Mouse (Mus musculus) urinary bladder, adult 2 months (tissue): ENCODE measurements around the gene Spink2. TPM values are rescaled to one million over a fixed set of nuclear protein-coding genes. Genes with fewer than 3 reads are reported as not detected.
"Not testable (repeated sequence)": the region's sequence is repeated elsewhere in the genome, so short reads cannot be mapped to it uniquely, and the experiment has no call there.

Experiments
- DNase-seq: peaks from one replicate; pipeline ENCODE4 v3.0.0; 2022; ENCODE audit warnings: low spot score
- polyA plus RNA-seq: library from polyadenylated mRNA; depleted of rRNA; stranded (reverse); fragments of >200 nt; gene quantifications from 2 replicates; pipeline ENCODE4 v1.2.3, GENCODE M21; 2012

Gene Spink2
- polyA plus RNA-seq, 1 experiment, result 1.7 TPM

GRCm38 (mm10) chr5:77193951-77194350 is 17.3 kb downstream of the Spink2 start:
- DNase-seq, result no peak

GRCm38 (mm10) chr5:77193266-77193665 is 18.0 kb downstream of the Spink2 start:
- DNase-seq, result no peak

GRCm38 (mm10) chr5:77191631-77192030 is 19.6 kb downstream of the Spink2 start:
- DNase-seq, result no peak

GRCm38 (mm10) chr5:77191106-77191505 is 20.2 kb downstream of the Spink2 start:
- DNase-seq, result no peak

- DNase-seq, result no peak
These were observed 22.5 kb downstream of the Spink2 start for GRCm38 (mm10) chr5:77188738-77189137.

- DNase-seq, result no peak
These were observed 25.9 kb downstream of the Spink2 start for GRCm38 (mm10) chr5:77185351-77185750.

GRCm38 (mm10) chr5:77183876-77184275 is 27.4 kb downstream of the Spink2 start:
- not testable (repeated sequence) for DNase-seq

GRCm38 (mm10) chr5:77183338-77183737 is 27.9 kb downstream of the Spink2 start:
- no peak for DNase-seq

GRCm38 (mm10) chr5:77181508-77181907 is 29.8 kb downstream of the Spink2 start:
- no peak for DNase-seq

GRCm38 (mm10) chr5:77178976-77179375 is 32.3 kb downstream of the Spink2 start:
- DNase-seq, result no peak

GRCm38 (mm10) chr5:77178008-77178407 is 33.3 kb downstream of the Spink2 start:
- no peak for DNase-seq

- DNase-seq, result no peak
These were observed 36.5 kb downstream of the Spink2 start for GRCm38 (mm10) chr5:77174779-77175178.

- DNase-seq, result no peak
These were observed 40.7 kb downstream of the Spink2 start for GRCm38 (mm10) chr5:77170593-77170992.

GRCm38 (mm10) chr5:77167306-77167945 is 43.8 kb downstream of the Spink2 start:
- no peak for DNase-seq

- DNase-seq, result no peak
These were observed 45.3 kb downstream of the Spink2 start for GRCm38 (mm10) chr5:77165703-77166625.

- DNase-seq, result no peak
These were observed 47.7 kb downstream of the Spink2 start for GRCm38 (mm10) chr5:77163597-77163996.

- no peak for DNase-seq
These were observed 48.7 kb downstream of the Spink2 start for GRCm38 (mm10) chr5:77162566-77162965.

GRCm38 (mm10) chr5:77157777-77158540 is 53.3 kb downstream of the Spink2 start:
- no peak for DNase-seq

- no peak for DNase-seq
These were observed 54.3 kb downstream of the Spink2 start for GRCm38 (mm10) chr5:77156938-77157337.

- DNase-seq, result no peak
These were observed 55.7 kb downstream of the Spink2 start for GRCm38 (mm10) chr5:77155526-77155925.
